Mouse (Mus musculus) hindbrain, postnatal 0 days (tissue): ENCODE measurements around the gene Zfp760. TPM values are rescaled to one million over a fixed set of nuclear protein-coding genes. Genes with fewer than 3 reads are reported as not detected.

Experiments used
- ATAC-seq: fragments of 200-750 bp; cut with Nextera tagmentation; 2 replicates; pipeline ENCODE4 v1.8.0; 2017; ENCODE audit warnings: mild to moderate bottlenecking, moderate TSS enrichment, moderate library complexity
- DNase-seq: peaks from one replicate; pipeline ENCODE4 v3.0.0-alpha.2; 2015; ENCODE audit warnings: low spot score
- H3K27ac ChIP-seq: fragments of 300-500 bp; sonication (generic); 2 replicates; pipeline ENCODE4 v1.5.1; 2014; ENCODE audit warnings: mild to moderate bottlenecking
- H3K27me3 ChIP-seq: fragments of 300-500 bp; sonication (generic); 2 replicates; pipeline ENCODE4 v1.6.1; 2014; ENCODE audit warnings: low read length, mixed read lengths; ENCODE audit not compliant: insufficient read depth
- H3K36me3 ChIP-seq: fragments of 300-500 bp; sonication (generic); 2 replicates; pipeline ENCODE4 v1.6.1; 2014; ENCODE audit warnings: low read length, mixed read lengths; ENCODE audit not compliant: insufficient read depth
- H3K4me1 ChIP-seq: fragments of 300-500 bp; sonication (generic); 2 replicates; pipeline ENCODE4 v1.6.1; 2014; ENCODE audit warnings: antibody characterized with exemption, low read length, mixed read lengths; ENCODE audit not compliant: insufficient read depth
- H3K4me2 ChIP-seq: fragments of 300-500 bp; sonication (generic); 2 replicates; pipeline ENCODE4 v1.6.1; 2014; ENCODE audit warnings: low read depth, mild to moderate bottlenecking, low read length, moderate library complexity, mixed read lengths
- H3K4me3 ChIP-seq: fragments of 300-500 bp; sonication (generic); 2 replicates; pipeline ENCODE4 v1.5.1; 2014; ENCODE audit warnings: low read length
- H3K9ac ChIP-seq: fragments of 300-500 bp; sonication (generic); replicated peaks from 2 replicates; pipeline ENCODE4 v1.6.1; 2014; ENCODE audit warnings: mild to moderate bottlenecking, low read length, moderate library complexity, mixed read lengths
- H3K9me3 ChIP-seq: fragments of 300-500 bp; sonication (generic); 2 replicates; pipeline ENCODE4 v1.6.1; 2016; ENCODE audit warnings: low read length, mixed read lengths
- CTCF ChIP-seq: IDR thresholded peaks from 2 replicates; pipeline ENCODE4 v1.5.1; 2016; ENCODE audit warnings: antibody characterized with exemption, control low read depth, low read depth
- WGBS: fragments of 180-500 bp; shearing (Covaris S2); extraction: QIAGEN DNeasy Blood & Tissue Kit; methylation state at CpG from one replicate; pipeline ENCODE4 v1.1.7; 2014; 5-methylcytosine and 5-hydroxymethylcytosine counted together
- polyA plus RNA-seq: library from polyadenylated mRNA; unstranded; fragments of >200 nt; fragmentation: Nextera tagmentation; extraction: Ambion mirVana; gene quantifications from 2 replicates; pipeline ENCODE4 v1.2.1, GENCODE M21; 2015
- total RNA-seq: library from RNA; depleted of rRNA; stranded (reverse); fragments of >200 nt; gene quantifications from 2 replicates; pipeline ENCODE4 v1.2.3, GENCODE M21; 2014; rRNA removed

The Zfp760 gene
- total and polyA plus RNA-seq, 2 experiments from 2014 or later = 4.6 to 4.7 TPM

GRCm38 (mm10) chr17:21752791-21753190, 45.2 kb downstream of the Zfp760 start:
- no peaks in the 10 kb centered on the region for H3K27me3 ChIP-seq
- no peak for DNase-seq
- H3K9ac ChIP-seq = no peak overlapping the region
- no peak overlapping the region for H3K4me2 ChIP-seq
- H3K4me1 ChIP-seq = no peaks in the 10 kb centered on the region; the same call in 1 of the 2 replicates
- no peaks in the 10 kb centered on the region for H3K36me3 ChIP-seq
- WGBS = 51% methylated on average over 2 of the region's 2 CpGs
- no peak overlapping the region for H3K4me3 ChIP-seq
- ATAC-seq = no peak
- no peak overlapping the region for H3K27ac ChIP-seq
- no peaks in the 10 kb centered on the region for H3K9me3 ChIP-seq
- no peak for TF ChIP-seq CTCF

GRCm38 (mm10) chr17:21753342-21754208, 46.0 kb downstream of the Zfp760 start:
- peak overlapping the region; percentile 37 for H3K4me3 ChIP-seq
- 0 out of 2 replicates have a peak, but pooled peaks have one; percentile 24 for ATAC-seq
- TF ChIP-seq CTCF = no peak
- H3K36me3 ChIP-seq = no peaks in the 10 kb centered on the region
- DNase-seq = peak; percentile 11
- H3K27me3 ChIP-seq = no peaks in the 10 kb centered on the region
- H3K9ac ChIP-seq = peak overlapping the region; percentile 37
- no peaks in the 10 kb centered on the region; the same call in 1 of the 2 replicates for H3K4me1 ChIP-seq
- H3K4me2 ChIP-seq = peak overlapping the region; percentile 77
- 10% methylated on average over 20 of the region's 20 CpGs for WGBS
- H3K27ac ChIP-seq = no peak overlapping the region
- no peaks in the 10 kb centered on the region for H3K9me3 ChIP-seq

GRCm38 (mm10) chr17:21770336-21770735, 62.8 kb downstream of the Zfp760 start:
- no peak for DNase-seq
- Histone ChIP-seq H3K4me3 (no peak overlapping the region), H3K9ac (no peak overlapping the region), H3K4me2 (no peak overlapping the region), H3K36me3 (no peaks in the 10 kb centered on the region), H3K9me3 (no peaks in the 10 kb centered on the region), H3K27me3 (no peaks in the 10 kb centered on the region), H3K27ac (no peak overlapping the region), H3K4me1 (no peaks in the 10 kb centered on the region)
- TF ChIP-seq CTCF = no peak
- 81% methylated on average over 2 of the region's 2 CpGs for WGBS
- ATAC-seq = no peak

Other genes starting within 250 kb of the Zfp760 start
- gene Zfp53, start 218.7 kb upstream of the Zfp760 start, total RNA-seq = 3.1 and 3.4 TPM in 2 replicates
- gene Zfp53, start 218.7 kb upstream of the Zfp760 start, polyA plus RNA-seq = 7.8 and 7.9 TPM in 2 replicates
- 2.0 and 2.1 TPM in 2 replicates for gene Zfp52, start 172.2 kb upstream of the Zfp760 start, total RNA-seq
- gene Zfp52, start 172.2 kb upstream of the Zfp760 start, polyA plus RNA-seq = 2.1 and 2.3 TPM in 2 replicates
- 6.5 and 8.7 TPM in 2 replicates for gene Zfp948, start 140.7 kb upstream of the Zfp760 start, total RNA-seq
- gene Zfp948, start 140.7 kb upstream of the Zfp760 start, polyA plus RNA-seq = 13.2 and 15.5 TPM in 2 replicates
- gene Zfp983, start 57.1 kb upstream of the Zfp760 start, total RNA-seq = 3.3 and 4.2 TPM in 2 replicates
- gene Zfp983, start 57.1 kb upstream of the Zfp760 start, polyA plus RNA-seq = 4.7 and 5.0 TPM in 2 replicates
- gene Gm10226, start 15.9 kb upstream of the Zfp760 start, total RNA-seq = not detected in 2 replicates
- 5.5 and 6.9 TPM in 2 replicates for gene Gm10226, start 15.9 kb upstream of the Zfp760 start, polyA plus RNA-seq
- 6.5 and 9.0 TPM in 2 replicates for gene Zfp229, start 23.1 kb downstream of the Zfp760 start, total RNA-seq
- gene Zfp229, start 23.1 kb downstream of the Zfp760 start, polyA plus RNA-seq = 6.8 and 12.6 TPM in 2 replicates
- gene Zfp820, start 138.0 kb downstream of the Zfp760 start, total RNA-seq = 0.63 and 1.2 TPM in 2 replicates
- 2.0 and 2.2 TPM in 2 replicates for gene Zfp820, start 138.0 kb downstream of the Zfp760 start, polyA plus RNA-seq
- 1.0 and 2.6 TPM in 2 replicates for gene Zfp995, start 202.2 kb downstream of the Zfp760 start, total RNA-seq
- 6.9 and 7.8 TPM in 2 replicates for gene Zfp995, start 202.2 kb downstream of the Zfp760 start, polyA plus RNA-seq